Mouse (Mus musculus): ENCODE results near the gene Pias1. TPM values are rescaled to one million over a fixed set of nuclear protein-coding genes. Genes with fewer than 3 reads are reported as not detected.

Pias1 gene
- polyA plus RNA-seq, 1 experiment from 2014 or later, result 61.0 TPM

DNA sequence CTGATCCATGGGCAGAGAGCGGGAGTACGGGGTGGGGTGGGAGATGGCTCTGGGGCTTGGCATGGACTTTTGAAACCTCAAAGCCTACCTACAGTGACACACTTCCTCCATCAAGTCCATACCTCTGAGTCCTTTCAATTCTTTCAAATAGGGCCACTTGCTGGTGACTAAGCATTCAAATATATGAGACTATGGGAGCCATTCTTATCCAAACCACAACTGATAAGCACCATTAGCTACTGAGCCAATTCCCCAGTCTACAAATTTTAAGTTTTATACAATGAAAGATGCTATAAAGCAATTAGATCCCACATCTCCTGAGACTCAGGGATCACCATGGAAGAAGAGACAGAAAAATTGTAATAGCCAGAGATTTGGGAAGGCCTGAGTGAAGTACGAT is 2.4 kb upstream of the Pias1 start:
- no peaks in the 10 kb centered on the region for H3K4me1 ChIP-seq (ENCODE audit: control insufficient read depth, insufficient read depth, low read length)
- H3K9me3 ChIP-seq (replicated peaks; ENCODE audit: control insufficient read depth, low read length, poor library complexity, severe bottlenecking), result no peaks in the 10 kb centered on the region
- 97% methylated on average over 3 of the region's 3 CpGs for WGBS

DNA sequence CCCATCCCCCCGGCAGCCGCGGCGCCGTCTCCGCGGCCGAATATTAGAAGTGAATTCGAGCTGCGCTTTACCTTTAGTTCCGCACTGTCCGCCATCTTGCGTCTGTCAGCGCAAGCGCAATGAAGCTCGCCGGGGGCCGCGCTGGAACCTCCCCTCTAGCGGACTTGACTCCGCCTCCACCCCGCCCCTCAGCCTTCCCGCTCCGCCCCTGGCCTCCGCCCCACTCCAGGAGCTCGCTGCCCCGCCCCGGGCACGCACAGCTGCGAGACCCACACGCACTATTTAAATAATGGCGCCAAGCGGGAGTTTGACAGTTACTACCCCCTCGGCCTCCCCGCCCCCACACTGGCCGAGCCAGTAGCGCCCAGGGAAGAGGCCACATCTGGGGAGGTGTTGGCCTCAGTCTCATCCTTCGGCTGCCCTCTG is 6.9 kb downstream of the Pias1 start:
- Histone ChIP-seq H3K4me3 (ENCODE audit: low read depth, low read length) (peak overlapping the region; percentile 98), H3K9me3 (replicated peaks; ENCODE audit: control insufficient read depth, low read length, poor library complexity, severe bottlenecking) (no peaks in the 10 kb centered on the region), H3K4me1 (ENCODE audit: control insufficient read depth, insufficient read depth, low read length) (peaks cover 18% of the 10 kb centered on the region), H3K27me3 (ENCODE audit: control insufficient read depth, insufficient read depth, low read depth, low read length) (no peaks in the 10 kb centered on the region), H3K4me2 (ENCODE audit: low read length) (peak overlapping the region; percentile 65), H3K27ac (ENCODE audit: low read length) (peak overlapping the region; percentile 96), H3K36me3 (ENCODE audit: control insufficient read depth, insufficient read depth, low read length) (no peaks in the 10 kb centered on the region), H3K9ac (ENCODE audit: low read depth, low read length) (peak overlapping the region; percentile 87)
- under 1% methylated on average over 35 of the region's 38 CpGs for WGBS
- ATAC-seq, result peak; percentile 94

More for the DNA sequence above, 2.4 kb upstream of the Pias1 start:
- Histone ChIP-seq H3K36me3 (ENCODE audit: control insufficient read depth, insufficient read depth, low read length) (no peaks in the 10 kb centered on the region), H3K4me3 (ENCODE audit: low read depth, low read length) (no peak overlapping the region), H3K4me2 (ENCODE audit: low read length) (no peak overlapping the region), H3K9ac (ENCODE audit: low read depth, low read length) (no peak overlapping the region), H3K27me3 (ENCODE audit: control insufficient read depth, insufficient read depth, low read depth, low read length) (no peaks in the 10 kb centered on the region), H3K27ac (ENCODE audit: low read length) (no peak overlapping the region)
- ATAC-seq, result no peak

DNA sequence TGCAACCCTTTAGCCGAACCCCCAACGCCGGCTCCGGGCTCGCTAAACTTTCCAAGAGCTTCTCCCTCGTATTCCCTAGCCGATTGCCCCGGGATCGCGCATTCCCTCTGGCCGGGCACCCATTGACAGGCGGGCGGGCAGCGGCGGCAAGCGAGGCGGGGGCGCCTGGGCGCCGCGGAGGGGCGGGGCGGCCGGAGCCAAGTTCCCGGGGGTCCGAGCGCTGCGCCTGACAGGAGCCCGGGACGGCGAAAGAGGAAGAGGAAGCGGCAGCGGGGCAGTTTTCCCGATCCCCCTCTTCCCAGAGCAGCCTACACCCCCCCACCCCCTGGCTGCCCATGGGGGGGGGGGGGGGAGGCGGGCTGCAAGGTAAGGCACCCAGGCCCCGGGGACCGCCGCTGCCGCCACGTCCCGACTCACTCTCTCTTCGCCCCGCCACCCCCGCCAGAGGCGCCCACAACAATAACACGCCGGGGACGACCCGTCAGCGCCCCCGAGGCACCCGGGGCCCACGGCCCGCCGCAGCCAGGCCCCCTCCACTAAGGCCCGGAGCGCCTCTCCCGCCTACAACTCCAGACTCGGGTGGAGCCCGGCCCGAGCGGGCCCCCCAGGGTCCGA is 7.5 kb downstream of the Pias1 start:
- no peaks in the 10 kb centered on the region for H3K9me3 ChIP-seq (replicated peaks; ENCODE audit: control insufficient read depth, low read length, poor library complexity, severe bottlenecking)
- peak overlapping the region; percentile 87 for H3K9ac ChIP-seq (ENCODE audit: low read depth, low read length)
- under 1% methylated on average over 30 of the region's 63 CpGs for WGBS
- H3K4me1 ChIP-seq (ENCODE audit: control insufficient read depth, insufficient read depth, low read length), result peaks cover 18% of the 10 kb centered on the region
- peak; percentile 81 for ATAC-seq
- H3K4me2 ChIP-seq (ENCODE audit: low read length), result peak overlapping the region; percentile 85
- H3K27me3 ChIP-seq (ENCODE audit: control insufficient read depth, insufficient read depth, low read depth, low read length), result no peaks in the 10 kb centered on the region
- peak overlapping the region; percentile 96 for H3K27ac ChIP-seq (ENCODE audit: low read length)
- H3K4me3 ChIP-seq (ENCODE audit: low read depth, low read length), result peak overlapping the region; percentile 98
- H3K36me3 ChIP-seq (ENCODE audit: control insufficient read depth, insufficient read depth, low read length), result no peaks in the 10 kb centered on the region

DNA sequence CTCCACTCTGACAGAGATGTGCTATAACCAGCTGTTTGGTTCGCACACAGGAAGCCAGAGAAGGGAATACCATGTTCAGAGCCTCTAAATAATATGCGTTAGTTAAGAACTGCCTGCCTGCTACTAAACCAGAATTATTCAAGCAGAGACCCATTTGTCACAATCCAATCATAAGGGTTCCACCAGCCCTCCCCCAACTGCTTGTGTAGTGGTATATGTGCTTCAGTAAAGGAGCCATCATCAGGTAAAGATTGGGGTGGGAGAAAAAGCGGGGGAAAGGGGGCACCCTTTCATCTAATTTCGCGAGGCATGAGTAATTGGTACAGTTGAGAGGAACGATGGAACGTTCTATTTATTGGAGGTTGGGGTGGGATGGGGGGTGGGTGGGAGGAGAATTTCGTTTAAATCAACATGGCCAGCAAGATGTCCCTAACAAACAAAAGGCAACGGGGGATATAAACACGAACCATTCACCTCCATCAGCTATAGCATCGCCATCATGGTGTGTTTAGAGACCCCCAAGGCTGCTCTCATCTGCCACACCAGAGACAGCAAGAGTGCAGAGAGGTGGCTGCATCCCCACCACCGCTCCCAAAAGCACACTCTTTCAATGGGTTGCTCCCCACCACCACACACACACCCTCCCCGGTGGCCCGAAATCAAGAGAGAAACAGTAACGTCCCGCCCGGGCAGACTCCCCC is 8.1 kb downstream of the Pias1 start:
- peak overlapping the region; percentile 87 for H3K9ac ChIP-seq (ENCODE audit: low read depth, low read length)
- peak; percentile 53 for ATAC-seq
- WGBS, result 1% methylated on average over 17 of the region's 17 CpGs
- no peaks in the 10 kb centered on the region for H3K27me3 ChIP-seq (ENCODE audit: control insufficient read depth, insufficient read depth, low read depth, low read length)
- H3K4me1 ChIP-seq (ENCODE audit: control insufficient read depth, insufficient read depth, low read length), result peaks cover 18% of the 10 kb centered on the region
- peak overlapping the region; percentile 98 for H3K4me3 ChIP-seq (ENCODE audit: low read depth, low read length)
- H3K27ac ChIP-seq (ENCODE audit: low read length), result peak overlapping the region; percentile 96
- no peaks in the 10 kb centered on the region for H3K36me3 ChIP-seq (ENCODE audit: control insufficient read depth, insufficient read depth, low read length)
- no peaks in the 10 kb centered on the region for H3K9me3 ChIP-seq (replicated peaks; ENCODE audit: control insufficient read depth, low read length, poor library complexity, severe bottlenecking)
- H3K4me2 ChIP-seq (ENCODE audit: low read length), result peak overlapping the region; percentile 85

DNA sequence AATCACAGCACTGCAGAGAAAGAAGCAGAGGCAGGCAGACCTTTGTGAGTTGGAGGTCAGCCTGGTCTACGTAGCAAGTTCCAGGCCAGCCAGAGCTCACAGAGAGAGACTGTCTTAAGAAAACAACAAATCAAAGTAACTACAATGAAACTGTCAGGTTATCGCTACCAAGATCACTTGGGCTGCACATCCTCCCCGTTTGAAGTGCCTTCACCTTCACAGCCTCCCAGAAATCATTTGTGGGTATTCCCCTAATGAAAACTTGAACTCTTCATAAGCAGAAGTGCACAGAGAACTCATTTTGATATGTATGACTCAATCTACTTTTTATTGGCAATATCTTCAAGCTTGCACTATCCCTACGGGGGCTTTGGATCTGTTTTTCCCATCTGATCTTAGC is 10.6 kb downstream of the Pias1 start:
- H3K27ac ChIP-seq (ENCODE audit: low read length), result no peak overlapping the region
- 58% methylated on average over 4 of the region's 4 CpGs for WGBS
- H3K27me3 ChIP-seq (ENCODE audit: control insufficient read depth, insufficient read depth, low read depth, low read length), result no peaks in the 10 kb centered on the region

DNA sequence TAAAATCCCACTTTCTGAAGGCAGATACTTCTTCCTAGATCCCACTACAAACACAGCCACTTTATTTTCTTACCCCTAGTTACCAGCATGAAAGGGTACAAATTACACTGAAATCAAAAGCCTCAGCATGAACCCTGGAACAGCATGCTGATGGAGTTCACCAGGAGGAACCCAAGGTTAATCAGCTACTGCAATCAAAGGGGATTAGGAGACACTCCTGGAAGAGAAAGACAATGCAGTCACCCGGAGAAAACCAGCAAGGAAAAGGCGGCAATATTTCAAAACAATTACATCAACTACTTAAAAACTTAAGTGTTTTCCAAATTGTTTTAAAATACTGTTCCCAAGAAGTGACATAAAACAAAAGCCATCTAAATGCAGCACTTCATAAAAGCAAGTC is 11.9 kb downstream of the Pias1 start:
- Histone ChIP-seq H3K27ac (ENCODE audit: low read length) (no peak overlapping the region), H3K4me3 (ENCODE audit: low read depth, low read length) (no peak overlapping the region), H3K4me2 (ENCODE audit: low read length) (no peak overlapping the region), H3K4me1 (ENCODE audit: control insufficient read depth, insufficient read depth, low read length) (peaks cover 18% of the 10 kb centered on the region), H3K36me3 (ENCODE audit: control insufficient read depth, insufficient read depth, low read length) (no peaks in the 10 kb centered on the region), H3K27me3 (ENCODE audit: control insufficient read depth, insufficient read depth, low read depth, low read length) (no peaks in the 10 kb centered on the region), H3K9me3 (replicated peaks; ENCODE audit: control insufficient read depth, low read length, poor library complexity, severe bottlenecking) (no peaks in the 10 kb centered on the region), H3K9ac (ENCODE audit: low read depth, low read length) (no peak overlapping the region)
- ATAC-seq, result no peak
- WGBS, result 10% methylated on average over 2 of the region's 2 CpGs

More for the DNA sequence above, 10.6 kb downstream of the Pias1 start:
- no peak overlapping the region for H3K4me3 ChIP-seq (ENCODE audit: low read depth, low read length)
- peaks cover 18% of the 10 kb centered on the region for H3K4me1 ChIP-seq (ENCODE audit: control insufficient read depth, insufficient read depth, low read length)
- no peaks in the 10 kb centered on the region for H3K9me3 ChIP-seq (replicated peaks; ENCODE audit: control insufficient read depth, low read length, poor library complexity, severe bottlenecking)
- no peaks in the 10 kb centered on the region for H3K36me3 ChIP-seq (ENCODE audit: control insufficient read depth, insufficient read depth, low read length)
- H3K9ac ChIP-seq (ENCODE audit: low read depth, low read length), result no peak overlapping the region
- no peak for ATAC-seq
- no peak overlapping the region for H3K4me2 ChIP-seq (ENCODE audit: low read length)

DNA sequence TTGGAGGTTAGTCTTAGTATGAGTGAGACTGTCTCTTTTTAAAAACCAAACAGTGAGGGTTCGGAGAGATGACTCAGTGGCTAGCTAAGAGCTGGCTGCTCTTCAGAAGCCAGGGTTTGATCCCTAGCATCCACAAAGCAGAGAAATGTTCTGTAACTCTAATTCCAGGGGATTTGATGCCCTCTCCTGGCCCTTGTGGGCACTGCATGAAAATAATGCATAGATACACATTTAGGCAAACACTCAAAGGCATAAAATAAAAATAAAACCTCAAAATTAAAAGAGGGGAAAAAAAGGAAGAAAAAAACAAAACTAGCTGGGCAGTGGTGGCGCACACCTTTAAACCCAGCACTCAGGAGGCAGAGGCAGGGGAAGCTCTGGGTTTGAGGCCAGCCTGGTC is 13.3 kb downstream of the Pias1 start:
- Histone ChIP-seq H3K4me3 (ENCODE audit: low read depth, low read length) (no peak overlapping the region), H3K36me3 (ENCODE audit: control insufficient read depth, insufficient read depth, low read length) (no peaks in the 10 kb centered on the region), H3K9me3 (replicated peaks; ENCODE audit: control insufficient read depth, low read length, poor library complexity, severe bottlenecking) (no peaks in the 10 kb centered on the region), H3K27me3 (ENCODE audit: control insufficient read depth, insufficient read depth, low read depth, low read length) (no peaks in the 10 kb centered on the region), H3K4me1 (ENCODE audit: control insufficient read depth, insufficient read depth, low read length) (peaks cover 16% of the 10 kb centered on the region), H3K27ac (ENCODE audit: low read length) (no peak overlapping the region), H3K9ac (ENCODE audit: low read depth, low read length) (no peak overlapping the region), H3K4me2 (ENCODE audit: low read length) (no peak overlapping the region)
- WGBS, result 98% methylated on average over 2 of the region's 2 CpGs
- no peak for ATAC-seq

DNA sequence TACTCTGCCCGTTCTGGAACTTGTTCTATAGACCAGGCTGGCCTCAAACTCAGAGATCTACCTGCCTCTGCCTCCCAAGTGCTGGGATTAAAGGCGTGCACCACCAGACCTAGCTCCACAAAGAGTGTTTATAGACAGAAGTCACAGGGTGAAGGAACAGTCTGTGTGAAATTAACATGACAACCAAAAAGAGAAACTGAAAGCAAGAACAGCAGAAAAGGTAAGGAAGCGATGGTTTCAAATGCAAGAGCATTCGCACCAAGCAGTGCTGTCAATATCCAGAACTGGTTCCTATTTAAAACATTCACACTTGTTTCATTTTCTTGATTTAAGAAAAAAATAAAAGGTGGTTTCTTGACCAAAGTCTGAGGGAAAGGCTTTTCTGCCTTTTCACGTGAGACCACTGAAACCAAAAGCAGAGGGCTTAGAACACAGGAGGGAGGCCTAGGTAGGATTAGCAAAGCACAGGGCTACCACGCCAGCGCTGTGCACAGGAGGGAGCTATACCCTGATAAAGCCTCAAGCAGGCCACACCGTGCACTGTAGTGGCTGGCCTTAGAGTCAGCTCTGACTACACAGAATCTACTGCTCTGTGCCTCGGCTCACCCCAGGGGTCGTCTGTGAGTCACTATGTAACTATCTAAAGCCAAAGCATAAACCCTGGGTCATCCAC is 15.5 kb downstream of the Pias1 start:
- Histone ChIP-seq H3K36me3 (ENCODE audit: control insufficient read depth, insufficient read depth, low read length) (no peaks in the 10 kb centered on the region), H3K27me3 (ENCODE audit: control insufficient read depth, insufficient read depth, low read depth, low read length) (no peaks in the 10 kb centered on the region), H3K4me1 (ENCODE audit: control insufficient read depth, insufficient read depth, low read length) (peaks cover 3% of the 10 kb centered on the region; the same call in 1 of the 2 replicates), H3K9me3 (replicated peaks; ENCODE audit: control insufficient read depth, low read length, poor library complexity, severe bottlenecking) (no peaks in the 10 kb centered on the region), H3K4me3 (ENCODE audit: low read depth, low read length) (no peak overlapping the region), H3K27ac (ENCODE audit: low read length) (no peak overlapping the region), H3K9ac (ENCODE audit: low read depth, low read length) (no peak overlapping the region), H3K4me2 (ENCODE audit: low read length) (no peak overlapping the region)
- no peak for ATAC-seq
- 50% methylated on average over 10 of the region's 10 CpGs for WGBS

DNA sequence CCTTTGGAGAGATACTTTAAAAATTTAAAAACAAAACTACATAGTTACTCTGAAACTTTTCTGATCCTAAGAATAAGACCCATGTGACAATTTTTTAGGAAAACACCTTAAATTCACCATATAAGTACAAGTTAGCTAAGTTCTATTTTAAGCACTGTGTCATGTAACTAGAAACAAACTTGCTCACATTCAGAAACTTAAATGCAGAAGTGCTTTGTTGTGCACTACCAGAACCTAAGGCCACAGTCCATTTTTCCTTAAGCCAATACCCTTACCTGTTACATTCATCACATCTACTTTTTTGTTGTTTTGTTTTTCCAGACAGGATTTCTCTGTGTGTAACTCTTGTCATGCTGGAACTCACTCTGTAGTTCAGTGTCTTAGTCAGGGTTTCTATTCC is 17.4 kb downstream of the Pias1 start:
- ATAC-seq, result no peak

More for the DNA sequence above, 17.4 kb downstream of the Pias1 start:
- H3K27me3 ChIP-seq (ENCODE audit: control insufficient read depth, insufficient read depth, low read depth, low read length), result no peaks in the 10 kb centered on the region
- no peak overlapping the region for H3K27ac ChIP-seq (ENCODE audit: low read length)
- H3K4me1 ChIP-seq (ENCODE audit: control insufficient read depth, insufficient read depth, low read length), result no peaks in the 10 kb centered on the region
- no peak overlapping the region for H3K9ac ChIP-seq (ENCODE audit: low read depth, low read length)
- H3K36me3 ChIP-seq (ENCODE audit: control insufficient read depth, insufficient read depth, low read length), result no peaks in the 10 kb centered on the region
- no peaks in the 10 kb centered on the region for H3K9me3 ChIP-seq (replicated peaks; ENCODE audit: control insufficient read depth, low read length, poor library complexity, severe bottlenecking)
- no peak overlapping the region for H3K4me3 ChIP-seq (ENCODE audit: low read depth, low read length)
- H3K4me2 ChIP-seq (ENCODE audit: low read length), result no peak overlapping the region
